Mouse (Mus musculus) fat pad, adult 2 months (tissue): ENCODE data around the gene Tmem230.
A peak's percentile ranks its signal among the peaks of the same experiment; 100 is the strongest.

Source experiments
- DNase-seq: peaks from one replicate; pipeline ENCODE4 v3.0.0-alpha.2; 2011; ENCODE audit warnings: low read depth, low spot score; ENCODE audit errors: extremely low read depth

Gene Tmem230

DNA sequence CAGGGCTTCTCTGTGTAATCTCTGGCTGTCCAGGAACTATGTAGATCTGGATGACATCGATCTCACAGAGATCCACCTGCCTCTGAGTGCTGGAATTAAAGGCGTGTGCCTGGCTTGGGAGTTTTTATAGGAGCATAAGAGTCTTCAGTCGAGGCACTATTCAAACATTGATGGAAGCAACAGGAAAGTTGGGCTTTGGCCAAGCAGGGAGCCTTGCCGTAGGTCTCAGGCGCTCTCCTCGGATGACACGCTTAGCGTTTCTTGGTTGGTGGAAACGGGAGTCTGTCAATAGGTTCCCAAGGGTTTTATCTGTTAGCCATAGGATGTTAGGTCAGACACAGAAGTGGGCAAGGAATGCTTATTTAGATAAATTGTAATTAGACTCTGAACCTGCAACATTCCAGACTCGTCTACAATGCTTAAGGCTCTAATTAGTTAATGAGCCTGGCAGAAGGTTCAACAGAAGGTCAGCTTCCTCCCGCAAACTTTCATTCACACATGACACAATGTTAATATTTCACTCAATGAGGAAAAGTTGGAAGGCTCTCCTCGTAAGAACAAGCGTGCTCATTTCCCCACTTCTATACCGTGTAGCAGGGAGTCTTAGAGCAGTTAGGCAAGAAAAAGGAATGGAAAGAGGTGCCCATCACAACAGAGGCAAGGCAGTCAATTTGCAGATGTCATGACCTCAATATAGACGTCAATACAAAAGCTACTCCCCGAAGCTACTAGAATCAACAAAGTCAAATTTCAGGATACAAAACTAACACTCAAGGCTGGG, 13.4 kb downstream of the Tmem230 start:
- no peak for DNase-seq

DNA sequence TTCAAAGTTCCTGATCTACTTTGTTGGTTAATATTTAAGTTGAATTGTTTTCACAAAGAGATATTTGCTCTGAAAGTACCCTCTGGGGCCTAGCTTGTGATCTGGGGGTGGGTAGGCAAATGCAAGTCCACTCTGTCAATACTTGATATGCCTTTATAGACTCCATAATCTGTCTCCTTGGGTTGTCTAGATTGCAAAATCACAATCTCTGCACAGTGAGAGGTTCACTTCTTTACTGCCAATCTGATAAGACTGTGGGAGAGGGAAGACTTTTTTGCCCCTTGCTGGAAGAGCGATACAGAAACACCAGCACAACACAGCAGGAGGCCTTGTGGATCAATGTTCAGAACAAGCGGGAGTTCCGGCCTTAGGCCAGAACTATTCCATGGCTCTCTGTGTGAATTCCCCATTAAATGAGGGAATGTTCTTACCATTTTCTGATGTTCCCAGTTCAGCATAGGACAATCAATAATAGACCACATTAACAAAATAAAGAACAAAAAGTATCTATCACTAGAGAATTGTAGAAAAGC, 15.1 kb downstream of the Tmem230 start:
- DNase-seq: no peak

DNA sequence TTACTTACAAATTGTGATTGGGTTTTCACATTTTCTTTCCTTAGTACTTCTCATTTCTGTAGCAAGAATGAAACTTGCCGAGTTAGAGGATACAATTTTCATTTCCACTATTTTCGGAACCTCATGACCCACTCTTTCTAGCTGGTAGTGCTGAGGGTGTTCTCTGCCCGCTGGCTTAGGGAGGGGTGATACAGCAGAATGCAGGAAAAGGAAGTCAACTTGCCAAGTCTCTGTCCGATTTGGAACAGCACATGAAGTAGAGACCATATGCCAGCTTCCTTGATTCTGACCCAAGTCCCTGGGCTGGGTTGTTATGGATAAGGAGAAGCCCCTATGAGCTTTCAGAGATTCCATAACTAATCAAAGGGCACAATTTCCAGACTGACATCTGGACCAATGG, 23.2 kb downstream of the Tmem230 start:
- DNase-seq: no peak

DNA sequence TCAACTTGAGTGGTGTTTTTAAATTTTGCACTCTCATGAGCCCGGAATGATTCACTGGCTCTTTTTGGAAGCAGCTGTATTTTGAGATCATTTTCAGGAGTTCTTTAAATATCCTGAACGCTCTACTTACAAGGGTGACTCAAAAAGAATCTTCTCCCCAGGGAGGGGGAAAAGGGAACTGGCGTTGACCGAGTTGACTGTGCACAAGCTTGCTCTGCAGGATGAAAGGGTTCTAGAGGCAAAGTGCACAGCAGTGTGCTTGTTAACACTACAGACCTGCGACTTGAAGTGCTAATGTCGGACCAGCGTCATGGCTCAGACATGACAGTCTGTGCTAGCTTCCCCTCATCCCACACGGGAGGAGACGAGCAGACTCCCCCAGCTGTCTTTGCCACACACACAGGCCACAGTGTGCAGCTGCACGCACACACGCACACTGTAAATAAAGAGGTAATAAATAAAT, 26.0 kb downstream of the Tmem230 start:
- DNase-seq: no peak

DNA sequence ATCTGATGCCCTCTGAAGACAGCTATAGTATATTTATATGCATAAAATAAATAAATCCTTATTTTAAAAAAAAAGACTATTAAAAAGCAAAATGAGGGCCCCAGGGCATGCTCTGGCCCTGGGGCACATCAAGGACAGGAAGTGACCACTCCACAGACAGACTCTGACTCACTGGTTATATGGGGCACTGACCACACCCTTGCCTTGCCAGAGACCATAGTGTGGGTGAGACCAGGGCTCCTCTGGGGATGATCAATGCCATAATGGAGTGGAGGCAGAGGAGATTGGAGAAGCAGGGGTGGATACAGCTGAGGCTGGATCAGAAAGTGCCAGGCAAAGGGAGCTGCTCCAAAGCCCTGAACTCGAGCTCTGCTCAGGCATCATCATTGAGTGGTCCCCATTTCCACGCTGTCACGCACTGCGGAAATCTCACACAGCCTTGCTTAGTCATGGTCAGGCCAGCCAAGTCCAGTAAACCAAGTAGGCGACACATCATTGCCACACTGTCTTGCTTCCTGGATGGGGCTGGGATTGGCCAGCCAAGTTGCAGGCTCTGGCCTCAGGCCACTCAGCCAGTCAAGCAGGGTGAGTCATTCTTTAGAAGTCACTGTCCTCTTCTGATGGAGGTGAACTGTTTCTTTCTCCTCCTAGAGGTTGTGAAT, 35.5 kb downstream of the Tmem230 start:
- peak; percentile 34 for DNase-seq

DNA sequence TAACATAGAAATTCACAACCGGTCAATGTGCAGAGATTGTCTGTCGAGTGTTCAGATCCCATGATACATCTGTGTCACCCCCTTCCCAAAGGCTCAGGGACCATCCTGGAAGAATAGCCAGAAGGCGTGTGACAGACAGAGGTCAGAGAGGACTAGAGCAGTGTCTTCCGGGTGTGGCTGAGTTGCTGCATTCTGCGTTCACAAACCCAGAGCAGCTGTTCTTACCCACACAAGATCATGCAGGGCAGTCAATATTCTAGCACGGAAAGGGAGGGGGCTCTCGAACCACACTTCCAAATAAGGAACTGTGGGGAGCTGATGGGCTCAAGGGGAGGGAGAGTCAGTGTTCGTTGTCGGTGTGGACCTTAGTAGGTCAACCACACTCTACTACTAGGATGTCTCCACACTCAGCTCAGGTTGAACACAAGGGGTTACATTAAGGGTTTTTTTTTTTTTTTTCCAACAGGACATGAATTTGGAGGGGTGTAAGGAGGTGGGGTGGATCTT, 36.7 kb downstream of the Tmem230 start:
- no peak for DNase-seq

DNA sequence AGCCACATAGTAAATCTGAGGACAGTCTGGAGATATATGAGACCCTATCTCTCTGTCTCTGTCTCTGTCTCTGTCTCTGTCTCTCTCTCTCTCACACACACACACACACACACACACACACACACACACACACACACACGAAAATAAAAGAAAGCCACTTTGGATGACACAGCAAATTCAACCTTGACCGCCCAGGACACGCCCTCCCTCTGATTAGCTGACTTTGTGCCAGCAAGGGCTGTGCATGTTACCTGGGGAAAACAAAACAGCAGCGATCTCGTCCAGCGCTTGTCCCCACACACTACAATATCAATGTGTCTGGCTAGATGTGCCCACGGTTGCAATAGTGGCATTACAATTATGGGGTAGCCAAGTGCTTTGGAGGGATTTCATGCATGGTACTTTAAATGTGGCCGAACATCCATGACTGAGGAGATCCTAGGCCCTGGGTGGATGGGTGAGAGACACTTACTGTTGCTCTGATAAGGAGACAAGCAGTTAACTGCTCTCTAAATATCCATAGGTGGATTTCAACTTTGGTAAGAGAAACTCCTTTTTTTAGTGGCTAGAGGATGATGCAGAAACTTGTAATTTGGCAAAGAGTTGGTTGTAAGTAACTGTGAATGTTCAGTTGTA, 39.2 kb downstream of the Tmem230 start:
- DNase-seq: no peak

DNA sequence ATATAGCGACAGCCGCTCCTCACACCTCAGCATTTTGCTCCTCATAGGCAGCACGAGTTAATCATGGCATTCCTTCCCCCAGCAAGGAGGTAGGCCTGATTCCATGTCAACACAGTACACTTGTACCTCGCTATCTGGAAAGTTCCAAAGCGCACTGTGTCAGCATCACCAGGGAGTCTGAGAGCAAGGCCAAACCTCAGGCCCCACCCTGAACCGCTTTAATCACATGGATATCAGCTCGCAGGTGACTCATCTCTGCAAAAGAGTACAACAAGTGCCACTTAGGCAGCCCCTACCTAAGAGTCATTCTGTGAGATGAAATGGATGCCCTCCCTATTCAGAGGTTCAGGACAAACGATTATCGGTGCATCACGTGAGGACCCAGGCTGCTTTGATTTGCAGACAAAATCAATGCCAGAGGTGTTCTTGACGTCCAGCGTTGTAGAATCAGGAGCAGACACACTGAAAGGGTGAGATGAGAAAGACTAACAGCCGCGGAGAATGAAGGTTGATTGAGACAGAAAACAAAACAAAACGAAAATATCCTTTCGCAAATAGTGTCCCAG, 41.2 kb downstream of the Tmem230 start:
- DNase-seq: no peak

DNA sequence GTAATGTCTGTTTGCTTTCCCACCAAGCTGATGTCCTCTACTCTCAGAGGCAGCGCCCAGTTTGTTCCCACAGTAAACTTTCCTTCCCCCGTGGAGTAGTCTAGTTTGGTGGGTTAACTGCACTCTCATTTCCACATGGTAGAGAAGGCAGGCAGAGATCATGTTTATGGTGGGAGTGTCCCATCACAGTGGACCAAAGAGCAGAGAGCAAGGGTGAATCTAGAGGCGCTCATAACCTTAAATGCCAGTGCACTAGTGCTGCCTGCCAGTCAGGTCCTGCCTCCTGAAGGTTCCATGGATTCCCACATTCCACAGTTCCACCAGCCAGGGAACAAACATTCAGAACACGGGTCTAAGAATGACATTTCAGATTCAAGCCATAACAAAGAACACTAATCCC, 42.1 kb downstream of the Tmem230 start:
- DNase-seq: no peak

DNA sequence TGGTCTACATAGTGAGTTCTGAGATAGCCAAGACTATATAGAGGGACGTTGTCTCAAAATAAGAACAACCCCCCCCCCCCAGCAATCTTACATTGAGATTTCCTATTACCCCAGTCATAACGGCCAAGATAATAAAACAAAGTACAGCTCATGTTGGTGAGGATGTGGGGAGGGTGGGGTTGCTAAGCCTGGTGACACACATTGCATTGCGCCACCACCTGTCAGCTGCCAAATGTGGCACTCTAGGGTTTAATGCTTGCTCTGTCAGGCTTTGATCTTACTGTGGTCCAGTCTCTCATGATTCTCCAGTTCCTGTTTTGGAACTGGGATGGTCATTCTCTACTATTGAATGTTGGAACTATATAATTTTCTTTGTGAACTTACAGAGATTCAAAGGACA, 43.8 kb downstream of the Tmem230 start:
- DNase-seq: peak; percentile 33

DNA sequence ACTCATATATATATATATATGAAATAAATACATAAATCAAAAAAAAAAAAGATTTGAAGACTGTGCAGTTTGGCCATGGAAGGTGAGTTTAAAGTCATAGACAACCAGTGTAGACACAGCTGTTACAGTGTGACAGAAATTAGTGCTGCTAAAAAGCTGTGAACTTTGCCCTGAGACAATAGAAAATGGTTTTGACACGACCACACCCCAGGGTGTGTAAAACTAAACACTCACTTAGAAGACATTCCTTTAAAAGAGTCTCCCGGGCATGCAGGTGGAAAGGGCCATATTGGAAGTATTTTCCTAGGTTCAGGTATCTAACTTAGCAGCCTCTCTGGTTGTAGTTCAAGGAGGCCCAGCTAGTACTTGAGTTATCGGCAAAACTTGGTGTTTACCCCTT, 44.4 kb downstream of the Tmem230 start:
- no peak for DNase-seq

DNA sequence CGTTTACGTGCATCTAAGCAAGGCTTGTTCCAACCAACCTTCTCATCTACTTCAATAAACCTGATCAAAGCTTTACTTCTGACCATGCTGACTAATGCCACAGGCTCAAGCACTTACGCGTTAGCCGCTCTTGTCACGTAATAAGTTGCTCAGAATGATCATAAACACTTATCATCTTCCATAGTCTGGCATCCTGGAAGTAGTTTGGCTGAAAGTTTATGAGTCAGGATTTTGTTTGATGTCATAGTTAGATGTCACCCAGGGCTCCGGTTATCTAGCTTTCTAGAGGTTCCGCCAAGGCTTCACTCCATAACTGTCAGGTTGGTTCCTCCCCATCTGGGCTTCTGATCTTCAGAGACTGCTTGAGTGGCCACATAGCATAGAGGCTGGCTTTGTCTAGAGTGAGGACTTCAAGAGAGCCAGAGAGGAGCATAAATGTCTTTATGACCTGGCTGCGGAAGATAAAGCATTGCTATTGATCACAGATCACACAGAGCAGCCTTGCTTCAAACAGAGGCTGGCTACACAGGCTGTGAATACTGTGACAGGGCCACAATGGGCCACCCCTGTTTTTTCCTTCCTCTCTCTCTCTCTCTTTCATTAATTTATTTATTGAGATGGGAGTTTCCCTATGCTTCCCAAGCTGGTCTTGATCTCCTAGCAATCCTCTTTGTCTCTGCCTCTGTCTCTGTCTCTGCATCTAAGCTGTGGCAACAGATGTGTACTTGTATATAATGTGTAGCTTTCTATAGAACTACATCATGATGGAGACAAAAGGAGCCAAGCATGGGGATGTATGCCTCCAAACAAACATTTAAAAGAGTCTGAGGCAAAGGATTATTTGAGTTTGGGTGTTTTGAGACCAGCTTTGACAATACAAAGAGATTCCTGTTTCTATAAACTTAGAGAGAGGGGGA, 49.3 kb downstream of the Tmem230 start:
- DNase-seq: no peak

DNA sequence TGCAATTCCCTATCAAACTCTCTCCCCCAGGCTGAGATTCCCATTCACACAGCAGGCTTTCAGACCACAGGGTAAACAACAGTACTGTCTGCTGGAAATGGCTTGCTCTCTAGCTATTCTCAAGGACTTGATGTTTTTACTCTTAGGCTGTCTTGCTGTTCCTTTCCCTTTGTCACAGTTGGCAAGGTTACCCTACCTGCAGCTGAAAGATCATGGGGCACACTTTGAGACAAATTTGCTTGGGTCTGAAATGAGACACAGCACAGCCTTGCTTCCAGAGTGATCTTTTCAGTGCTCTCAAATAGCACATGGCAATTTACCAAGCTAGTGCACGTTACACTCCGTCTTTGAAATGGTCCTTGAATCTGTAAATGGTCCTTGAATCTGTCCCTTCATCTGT, 52.0 kb downstream of the Tmem230 start:
- DNase-seq: no peak

DNA sequence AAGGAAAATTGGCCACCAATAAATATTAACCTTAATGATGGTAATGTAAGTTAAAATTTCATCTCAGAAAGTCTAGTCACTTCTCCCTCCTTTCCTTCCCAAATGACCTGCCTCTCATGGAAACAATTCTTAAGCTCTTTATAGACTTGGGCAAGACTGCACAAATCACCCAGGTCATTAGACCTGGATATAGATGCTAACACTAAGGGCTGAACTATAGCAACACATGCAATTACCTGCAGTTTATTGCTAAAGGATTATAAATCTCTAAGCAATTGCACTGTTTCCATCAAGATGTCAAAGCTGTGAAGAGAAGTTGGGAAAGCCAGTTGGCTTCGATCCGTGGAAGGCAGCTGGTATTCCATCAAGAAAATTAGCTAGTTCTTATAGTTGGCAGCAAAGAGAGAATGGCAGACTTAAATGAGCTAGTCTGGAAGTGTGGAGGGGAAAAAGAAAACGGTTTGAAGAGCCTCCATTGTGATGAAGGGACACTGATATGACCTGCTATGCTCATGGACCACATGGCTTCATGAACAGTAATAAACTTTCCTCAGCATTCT, 56.9 kb downstream of the Tmem230 start:
- DNase-seq: peak; percentile 55
